Mouse (Mus musculus) CH12.LX (cell line): ENCODE results near the gene Npy4r.

ENCODE experiments used
- CHD2 ChIP-seq: IDR thresholded peaks from 2 replicates; pipeline ENCODE4 v1.6.1; 2011; ENCODE audit warnings: low read length, improper control_type of control experiment
- CTCF ChIP-seq, 2 experiments: IDR thresholded peaks in 1 of 2; conservative IDR thresholded peaks in 1 of 2; 2 replicates each; pipeline ENCODE4 v1.5.1; 2011 to 2012; ENCODE audit warnings: low read depth in 2 of 2, low read length in 2 of 2, improper control_type of control experiment in 1 of 2, inconsistent platforms in 1 of 2, mild to moderate bottlenecking in 1 of 2, moderate library complexity in 1 of 2
- E2F4 ChIP-seq: IDR thresholded peaks from 2 replicates; pipeline ENCODE4 v1.6.1; 2011; ENCODE audit warnings: low read depth, low read length, improper control_type of control experiment; ENCODE audit not compliant: insufficient replicate concordance
- ELF1 ChIP-seq: IDR thresholded peaks from 2 replicates; pipeline ENCODE4 v1.6.1; 2014; ENCODE audit warnings: low read depth, mild to moderate bottlenecking, inconsistent platforms, low read length, improper control_type of control experiment
- GABPA ChIP-seq: IDR thresholded peaks from 2 replicates; pipeline ENCODE4 v1.6.1; 2012; ENCODE audit warnings: low read depth, low read length, improper control_type of control experiment, inconsistent platforms; ENCODE audit not compliant: insufficient replicate concordance
- HCFC1 ChIP-seq: IDR thresholded peaks from 2 replicates; pipeline ENCODE4 v1.6.1; 2012; ENCODE audit warnings: low read depth, mild to moderate bottlenecking, inconsistent platforms, low read length, improper control_type of control experiment
- JUND ChIP-seq: conservative IDR thresholded peaks from 2 replicates; pipeline ENCODE4 v1.6.1; 2011; ENCODE audit warnings: low read depth, low read length, improper control_type of control experiment
- MAZ ChIP-seq: IDR thresholded peaks from 2 replicates; pipeline ENCODE4 v1.6.1; 2012; ENCODE audit warnings: low read depth, mild to moderate bottlenecking, inconsistent platforms, low read length, improper control_type of control experiment, moderate library complexity
- MXI1 ChIP-seq: IDR thresholded peaks from 2 replicates; pipeline ENCODE4 v1.6.1; 2011; ENCODE audit warnings: mild to moderate bottlenecking, low read depth, low read length, improper control_type of control experiment
- POLR2A ChIP-seq: IDR thresholded peaks from 2 replicates; pipeline ENCODE4 v1.6.1; 2011; ENCODE audit warnings: low read depth, mild to moderate bottlenecking, improper control_type of control experiment, low read length
- TBP ChIP-seq: conservative IDR thresholded peaks from 2 replicates; pipeline ENCODE4 v1.6.1; 2011; ENCODE audit warnings: low read depth, low read length, improper control_type of control experiment

- TF ChIP-seq CTCF (conservative IDR thresholded peaks at IDR 0.05 in 1 of 2, IDR thresholded peaks at IDR 0.05 in 1 of 2; ENCODE audit: low read depth in 2 of 2, low read length in 2 of 2) (no peak), MAZ (no peak), GABPA (no peak), TBP (no peak), CHD2 (no peak), ELF1 (no peak), HCFC1 (no peak), POLR2A (no peak), JUND (no peak), MXI1 (no peak), E2F4 (no peak)
Observed at GRCm38 (mm10) chr14:34142316-34142715, 10.0 kb downstream of the Npy4r start.
